Mouse (Mus musculus) c-Kit-positive CD71-negative TER-119-negative erythroid progenitor cells, embryonic 14.5 days (primary cell): ENCODE results near the gene B3galt1.

Source experiments
- DNase-seq: peaks from one replicate; pipeline ENCODE4 v3.0.0-alpha.2; 2013; ENCODE audit warnings: low read depth

B3galt1 gene

GRCm38 (mm10) chr2:68061341-68061740 is 495.7 kb downstream of the B3galt1 start:
- DNase-seq: no peak

- DNase-seq: no peak
These were observed 514.0 kb downstream of the B3galt1 start for GRCm38 (mm10) chr2:68079426-68080360.

DNA sequence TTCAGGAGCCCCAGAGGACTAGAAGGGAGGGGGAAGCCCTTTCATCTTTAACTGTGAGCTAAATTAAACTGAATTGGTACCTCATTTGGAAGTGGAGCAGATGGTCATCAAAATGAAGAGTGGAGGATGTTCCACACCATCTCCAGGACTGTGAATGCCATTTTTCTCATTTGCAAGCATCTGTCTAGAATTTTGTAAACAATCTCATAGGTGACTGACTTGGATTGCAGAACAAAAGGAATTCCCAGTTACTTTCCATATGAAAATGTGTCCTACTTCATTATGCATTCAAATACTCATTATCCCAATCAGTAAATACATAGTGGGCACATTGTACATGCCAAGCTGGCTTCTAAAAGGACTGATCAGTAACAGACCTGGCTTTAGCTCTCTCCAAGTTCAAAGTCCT is 515.2 kb downstream of the B3galt1 start:
- no peak for DNase-seq

GRCm38 (mm10) chr2:68084483-68084882 is 518.8 kb downstream of the B3galt1 start:
- DNase-seq: no peak

GRCm38 (mm10) chr2:68086101-68086500 is 520.4 kb downstream of the B3galt1 start:
- DNase-seq: no peak

GRCm38 (mm10) chr2:68091559-68091958 is 525.9 kb downstream of the B3galt1 start:
- no peak for DNase-seq

DNA sequence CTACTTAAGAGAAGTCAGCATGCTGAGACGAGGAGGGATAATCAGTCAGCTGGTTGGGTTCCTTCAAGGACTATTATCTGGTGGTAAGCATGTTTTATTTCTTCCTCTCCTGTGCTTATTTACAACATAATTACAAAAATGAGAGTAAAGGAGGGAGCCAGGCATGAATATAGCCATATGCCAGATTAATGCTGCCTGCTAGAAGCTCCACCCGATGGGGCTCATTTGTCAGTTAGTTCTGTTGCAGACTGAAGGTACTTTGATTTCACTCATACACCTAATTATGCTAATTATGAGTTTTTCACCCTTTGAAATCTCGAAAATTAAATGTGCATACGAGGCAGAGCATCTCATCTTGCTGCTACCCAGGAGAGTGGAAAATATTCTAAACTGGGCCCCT is 539.0 kb downstream of the B3galt1 start:
- no peak for DNase-seq

GRCm38 (mm10) chr2:68118076-68118475 is 552.4 kb downstream of the B3galt1 start:
- DNase-seq: no peak

DNA sequence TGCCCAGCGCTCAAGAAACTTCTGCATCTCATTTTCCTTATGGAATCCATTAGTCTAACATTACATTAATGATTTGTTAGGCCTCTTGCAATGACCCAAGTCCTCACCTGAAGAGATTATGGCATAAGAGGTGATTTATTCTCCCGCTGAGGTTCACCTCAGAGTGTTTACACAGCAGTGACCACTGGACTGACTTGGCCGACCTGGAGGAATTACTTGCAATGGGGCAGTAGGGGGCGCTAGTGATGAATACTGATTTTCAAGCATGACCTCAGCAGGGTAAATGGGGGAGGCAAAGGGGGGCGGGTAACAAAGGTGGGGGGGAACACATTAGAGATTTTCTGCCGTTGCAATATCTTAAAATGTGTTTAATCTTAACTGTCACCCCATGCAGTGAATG is 559.1 kb downstream of the B3galt1 start:
- DNase-seq: no peak

DNA sequence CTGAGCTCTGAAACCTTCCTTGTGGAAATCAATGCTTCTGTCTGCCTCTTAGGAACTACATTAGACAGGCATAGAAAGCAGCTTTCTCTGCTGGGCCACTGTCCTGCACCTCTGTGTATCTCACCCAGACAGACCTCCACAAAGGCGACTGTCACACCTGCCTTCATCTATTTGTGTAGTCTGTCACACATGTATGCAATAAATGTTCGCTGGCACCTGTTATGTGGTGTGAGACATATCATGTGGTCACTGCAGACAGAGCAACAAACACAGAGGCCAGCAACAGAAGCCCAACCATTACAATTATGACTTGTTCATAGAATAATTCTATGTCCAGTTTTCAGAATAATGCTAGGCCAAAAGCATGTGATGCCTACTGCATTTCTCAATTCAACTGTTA is 575.4 kb downstream of the B3galt1 start:
- DNase-seq: no peak

GRCm38 (mm10) chr2:68143292-68143691 is 577.6 kb downstream of the B3galt1 start:
- DNase-seq: no peak

DNA sequence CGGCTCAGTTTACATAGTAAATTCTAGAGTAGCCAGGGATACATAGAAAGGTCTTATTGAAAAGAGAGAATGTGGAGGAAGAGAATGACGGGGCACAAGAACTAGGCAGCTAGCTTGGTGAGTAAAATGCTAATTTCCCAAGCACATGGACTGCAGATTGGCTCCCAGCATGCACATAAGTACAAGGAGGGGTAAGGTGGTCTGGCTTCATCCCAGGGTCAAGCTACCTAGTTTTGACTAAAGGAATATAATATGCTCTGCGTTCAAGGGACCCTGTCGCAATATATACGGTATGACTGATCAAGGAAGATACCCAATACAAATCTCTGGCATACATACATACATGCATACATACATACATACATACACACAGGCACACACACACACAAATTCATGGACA is 594.1 kb downstream of the B3galt1 start:
- DNase-seq: no peak

DNA sequence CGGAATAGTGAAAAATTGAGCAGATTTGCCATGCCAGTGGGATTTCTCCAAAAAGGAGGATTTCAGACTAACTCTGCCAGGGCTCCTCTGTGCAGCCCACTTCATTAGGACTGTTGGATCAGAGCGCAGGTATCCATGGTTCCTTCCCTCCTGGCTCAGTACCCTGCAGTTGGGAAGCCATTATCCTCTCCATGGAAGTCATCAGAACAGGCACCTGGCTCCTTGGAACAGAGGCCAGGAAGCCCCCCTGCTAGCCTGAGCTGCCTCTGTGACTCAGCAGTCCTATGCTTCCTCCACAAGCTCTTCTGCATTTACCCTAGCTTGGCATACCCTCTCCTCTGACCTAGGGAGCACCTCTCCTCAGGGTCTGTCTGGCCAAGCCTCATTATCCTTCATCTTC is 594.9 kb downstream of the B3galt1 start:
- no peak for DNase-seq

DNA sequence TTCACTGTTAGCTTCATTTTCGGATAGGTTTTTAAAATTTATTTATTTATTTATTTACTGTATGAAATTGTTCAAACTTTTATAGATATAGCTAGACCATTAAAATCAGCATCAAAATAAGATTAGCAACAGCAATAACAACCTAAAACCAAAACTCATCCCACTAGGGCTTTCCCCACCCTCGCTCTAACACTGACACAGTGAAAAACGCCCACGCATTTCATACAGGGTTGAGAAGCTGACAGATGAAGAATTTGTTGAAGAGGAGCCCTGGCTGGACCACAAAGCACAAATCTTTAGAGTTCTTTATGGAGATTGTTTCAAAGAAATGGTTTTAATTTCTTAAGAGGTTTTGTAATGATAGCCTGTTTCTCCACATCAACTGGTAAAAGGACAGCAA is 596.3 kb downstream of the B3galt1 start:
- DNase-seq: no peak

DNA sequence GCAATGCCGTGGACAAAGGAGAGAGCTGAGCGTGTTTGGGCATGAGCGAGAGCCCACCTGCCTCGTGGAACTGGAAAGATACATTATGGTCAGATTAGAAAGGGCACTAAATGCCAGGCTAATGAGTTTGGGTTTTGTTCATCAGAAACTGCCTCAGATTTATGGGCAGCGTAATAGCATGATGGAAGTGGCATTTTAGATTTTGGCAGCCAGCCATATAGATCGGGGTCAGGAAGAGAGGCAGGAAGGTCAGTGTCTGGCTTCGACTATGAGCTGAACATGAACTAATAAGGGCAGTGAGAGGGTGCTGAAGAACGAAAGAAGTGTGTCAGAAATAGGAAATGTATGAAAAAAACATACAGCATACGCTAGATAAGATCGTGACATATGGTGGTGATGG is 605.6 kb downstream of the B3galt1 start:
- no peak for DNase-seq
